Mouse (Mus musculus): ENCODE data around the gene Casd1.
"Not testable (repeated sequence)": the region's sequence is repeated elsewhere in the genome, so short reads cannot be mapped to it uniquely, and the experiment has no call there.

The Casd1 gene

GRCm38 (mm10) chr6:4612431-4612830, 11.8 kb downstream of the Casd1 start:
- no peak for DNase-seq (ENCODE audit: low spot score)

DNA sequence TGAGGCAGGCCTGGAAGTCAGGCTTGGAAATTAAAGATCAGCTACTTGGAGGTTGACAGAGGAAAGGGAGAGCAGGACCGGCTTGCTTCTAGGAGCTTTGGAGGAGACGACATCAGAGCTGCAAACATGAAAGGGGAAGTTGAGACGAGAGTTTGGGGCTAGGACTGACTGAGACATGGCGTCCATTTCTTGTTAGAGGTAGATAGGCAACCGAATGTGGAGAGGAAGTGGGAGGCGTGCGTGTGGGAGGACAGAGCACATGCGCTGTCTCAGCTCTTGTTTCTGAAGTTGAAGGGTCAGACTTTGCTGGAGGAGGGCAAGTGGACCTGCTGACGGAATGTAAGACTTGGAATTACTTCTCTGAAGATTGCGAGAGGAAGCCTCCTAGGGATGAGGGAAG, 17.3 kb downstream of the Casd1 start:
- no peak for DNase-seq (ENCODE audit: low spot score)

DNA sequence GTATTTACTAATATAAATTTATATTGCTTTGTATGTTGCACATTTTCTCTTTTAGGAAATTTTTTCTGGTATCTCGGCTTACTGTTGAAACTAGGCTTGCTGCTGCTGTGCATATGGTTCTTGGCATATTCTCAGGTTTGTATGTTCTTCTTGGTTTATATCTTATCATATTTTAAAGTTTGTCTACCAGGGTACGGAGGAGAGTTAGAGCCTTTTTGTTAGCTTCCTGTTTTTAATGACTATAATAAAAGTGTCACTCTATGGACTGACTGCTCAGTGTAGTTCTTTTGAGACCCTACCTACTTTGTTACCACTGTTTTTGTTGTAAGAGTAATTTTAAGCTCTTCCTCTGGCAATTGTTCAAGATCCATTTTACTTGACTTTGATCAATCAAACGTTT, 30.8 kb downstream of the Casd1 start:
- no peak for DNase-seq (ENCODE audit: low spot score)

- no peak for DNase-seq (ENCODE audit: low spot score)
These were observed 32.5 kb downstream of the Casd1 start for GRCm38 (mm10) chr6:4633189-4633588.

GRCm38 (mm10) chr6:4634804-4635203, 34.2 kb downstream of the Casd1 start:
- DNase-seq (ENCODE audit: low spot score): no peak

- no peak for DNase-seq (ENCODE audit: low spot score)
These were observed 41.4 kb downstream of the Casd1 start for GRCm38 (mm10) chr6:4642068-4642467.

GRCm38 (mm10) chr6:4647351-4647750, 46.7 kb downstream of the Casd1 start:
- no peak for DNase-seq (ENCODE audit: low spot score)

DNA sequence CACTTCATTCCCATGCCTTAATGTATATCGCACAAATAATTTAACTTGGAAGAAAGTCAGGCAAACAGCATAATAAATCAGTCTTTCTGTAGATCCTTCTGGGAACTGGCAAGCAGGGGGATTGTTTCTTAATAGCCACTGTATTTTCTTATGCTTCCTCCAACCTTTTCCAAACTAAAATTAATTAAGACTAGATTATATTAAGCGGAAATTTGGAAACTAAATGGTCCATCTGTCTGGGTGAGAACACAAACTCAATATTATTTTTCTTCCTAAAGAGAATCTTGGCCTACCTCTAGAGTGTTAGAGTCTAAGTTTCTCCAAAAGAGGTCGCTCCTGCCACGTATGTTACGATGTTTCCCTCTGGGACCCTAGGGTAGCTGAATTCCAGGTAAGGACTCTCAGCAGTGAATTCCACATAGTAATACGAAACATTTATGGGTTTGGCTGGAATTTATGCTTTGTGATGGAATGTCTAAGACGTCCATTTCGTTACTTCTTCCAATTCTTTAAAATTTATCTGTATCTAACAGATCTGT, 52.0 kb downstream of the Casd1 start:
- peak; percentile 25 for DNase-seq (ENCODE audit: low spot score)

- DNase-seq (ENCODE audit: low spot score): not testable (repeated sequence)
These were observed 53.1 kb downstream of the Casd1 start for GRCm38 (mm10) chr6:4653741-4654140.

DNA sequence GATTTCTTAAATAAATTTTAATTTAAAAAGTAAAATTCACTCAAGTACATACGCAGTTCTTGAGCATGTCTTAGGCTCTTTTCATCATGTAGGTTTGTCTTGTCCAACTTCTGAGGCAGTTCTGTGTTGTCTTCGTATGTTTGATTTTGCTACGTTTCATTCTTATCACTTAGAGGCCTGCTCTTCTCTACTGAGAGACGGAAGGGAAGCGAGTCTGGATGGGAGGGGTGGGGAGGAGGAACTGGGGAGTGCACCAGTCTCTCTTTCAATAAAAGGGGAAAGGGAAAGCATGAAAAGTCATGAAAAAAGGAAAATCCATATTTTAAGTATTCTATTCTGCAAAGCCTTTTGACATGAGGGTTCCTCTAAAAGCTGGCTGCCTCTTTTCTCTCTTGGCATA, 54.8 kb downstream of the Casd1 start:
- DNase-seq (ENCODE audit: low spot score): no peak

GRCm38 (mm10) chr6:4655924-4656323, 55.3 kb downstream of the Casd1 start:
- no peak for DNase-seq (ENCODE audit: low spot score)

DNA sequence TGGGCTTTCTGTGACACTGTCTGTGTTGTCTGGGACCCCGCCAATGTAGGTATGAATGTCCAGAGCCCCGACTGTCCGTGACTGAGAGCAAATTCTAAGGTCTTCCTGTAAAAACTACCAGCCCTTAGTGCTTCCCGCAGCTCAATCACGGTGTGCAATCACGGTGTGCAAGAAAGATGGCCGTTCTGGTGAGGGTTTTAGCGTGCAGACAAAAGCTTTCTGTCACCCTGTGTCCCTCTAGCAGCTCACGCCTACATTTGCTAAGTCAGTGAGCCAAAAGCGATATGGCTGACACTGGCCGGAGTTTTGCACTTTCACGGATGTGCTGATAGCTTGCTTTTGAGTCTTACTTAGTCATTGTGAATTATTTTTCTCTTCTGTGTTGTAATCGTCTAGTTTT, 58.2 kb downstream of the Casd1 start:
- no peak for DNase-seq (ENCODE audit: low spot score)

GRCm38 (mm10) chr6:4663516-4663915, 62.9 kb downstream of the Casd1 start:
- peak; percentile 76 for DNase-seq (ENCODE audit: low spot score)

DNA sequence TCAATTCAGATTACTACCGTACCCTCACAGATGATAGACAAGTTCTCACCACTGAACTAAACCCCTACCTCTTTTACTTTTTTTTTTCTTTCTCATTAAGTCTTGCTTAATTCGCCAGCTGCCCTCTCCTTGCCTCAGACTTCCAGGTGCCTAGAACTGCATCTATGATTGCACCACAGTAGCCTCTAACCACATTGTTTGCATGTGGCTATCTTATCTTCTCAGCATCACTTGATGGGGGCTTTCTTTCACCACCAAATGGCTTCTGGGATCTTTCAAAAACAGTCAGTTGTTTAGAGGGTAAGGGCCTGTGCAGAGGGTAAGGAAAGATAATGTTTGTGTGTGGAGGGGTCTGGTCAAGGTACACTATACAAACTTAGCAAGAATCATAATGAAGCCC, 63.7 kb downstream of the Casd1 start:
- peak; percentile 26 for DNase-seq (ENCODE audit: low spot score)

- no peak for DNase-seq (ENCODE audit: low spot score)
These were observed 64.5 kb downstream of the Casd1 start for GRCm38 (mm10) chr6:4665154-4665553.

DNA sequence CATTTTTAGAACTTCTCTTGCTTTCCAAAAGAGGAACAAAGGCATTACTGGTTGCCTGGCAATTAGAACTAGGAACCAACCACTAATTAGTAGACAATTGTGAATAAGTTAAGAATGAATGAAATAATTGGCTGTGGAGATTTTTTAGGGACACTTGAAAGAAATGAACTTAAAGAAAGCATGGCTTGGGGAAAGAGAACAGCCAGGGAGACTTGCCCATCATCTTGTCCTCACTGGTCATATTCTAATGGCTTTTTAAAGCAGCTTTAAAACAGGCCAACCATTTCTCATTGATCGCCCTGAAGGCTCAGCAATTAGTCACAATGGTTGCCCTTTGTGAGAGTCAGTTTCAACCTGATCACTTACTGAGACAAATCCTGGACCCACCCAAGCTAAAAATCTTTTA, 76.7 kb downstream of the Casd1 start:
- DNase-seq (ENCODE audit: low spot score): no peak

DNA sequence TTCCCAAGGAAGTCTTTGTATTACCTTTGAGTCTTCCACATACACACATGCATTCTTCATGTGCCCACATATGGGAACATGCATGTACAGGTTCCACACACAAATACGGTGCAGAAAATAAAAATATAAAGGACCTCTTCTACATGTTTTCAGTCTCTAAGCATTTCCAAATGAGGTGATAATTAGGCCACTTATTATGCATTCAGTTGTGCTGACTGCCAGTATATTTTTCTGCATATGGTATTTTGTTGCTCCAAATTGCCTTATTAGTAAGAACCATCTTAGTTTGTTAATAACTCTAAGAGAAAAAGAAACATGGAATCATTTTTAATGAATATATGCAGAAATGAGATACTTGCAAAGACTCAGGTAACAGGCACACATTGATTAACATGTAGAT, 79.3 kb downstream of the Casd1 start:
- DNase-seq (ENCODE audit: low spot score): no peak

DNA sequence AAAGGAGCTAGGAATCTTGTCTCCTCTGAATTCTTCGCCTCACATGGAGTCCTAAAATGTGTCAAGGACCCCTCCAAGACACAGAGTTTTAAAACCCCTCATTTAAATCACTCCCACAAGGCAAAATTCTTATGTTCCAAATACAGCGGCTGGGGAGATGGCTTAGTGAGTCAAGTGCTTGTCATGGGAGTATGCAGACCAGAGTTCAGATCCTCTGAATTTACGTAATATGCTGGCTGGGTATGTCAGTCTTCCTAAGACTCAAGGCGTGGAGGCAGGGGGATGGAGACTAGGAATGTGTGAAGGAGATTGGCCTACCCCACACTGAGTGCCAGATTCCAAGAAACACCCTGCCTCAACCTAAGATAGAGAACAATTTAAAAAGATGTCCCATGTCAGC, 79.9 kb downstream of the Casd1 start:
- peak; percentile 80 for DNase-seq (ENCODE audit: low spot score)

- no peak for DNase-seq (ENCODE audit: low spot score)
These were observed 84.2 kb downstream of the Casd1 start for GRCm38 (mm10) chr6:4684706-4685340.

- no peak for DNase-seq (ENCODE audit: low spot score)
These were observed 89.8 kb downstream of the Casd1 start for GRCm38 (mm10) chr6:4690438-4690837.

Measured in adipocyte (in vitro differentiated cells).